16 mouse cellular contexts compared by ENCODE assay signal in the genomic region with DNA sequence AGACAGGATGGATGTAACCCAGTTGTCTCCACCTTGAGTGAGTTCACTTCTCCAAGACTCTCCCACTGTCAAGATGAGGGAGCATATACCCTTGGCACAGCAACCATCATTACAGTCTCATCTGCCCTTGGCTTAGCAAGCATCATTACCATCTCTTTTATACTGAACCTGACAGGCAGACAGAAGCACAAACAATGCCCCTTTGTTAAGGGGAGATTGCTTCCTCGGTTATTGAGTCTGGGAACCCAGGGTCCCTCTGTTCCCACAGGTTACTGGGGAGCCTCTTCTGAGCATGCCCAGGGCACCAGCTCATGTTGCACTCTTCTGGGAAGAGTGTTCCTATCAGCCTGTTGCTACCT.
DNase-seq lines count a peak whose midpoint lies in the region; ATAC-seq and TF ChIP-seq lines count a peak whose summit lies in the region.
"Had no signal": no experiment of that assay in that cellular context is flagged by ENCODE, and none has a peak within 500 bp of the region (broad histone marks: within the 10 kb centered on the region; RNA-seq: fewer than 3 reads in every experiment).

No protein-coding gene starts in this region.

- no peak for TF ChIP-seq CTCF in gastrocnemius, adult 2 months (IDR thresholded peaks at IDR 0.05)
- TF ChIP-seq CTCF in forebrain, postnatal 0 days (IDR thresholded peaks at IDR 0.05; ENCODE audit: low read depth) = no peak
- TF ChIP-seq CTCF in stomach, postnatal 0 days (IDR thresholded peaks at IDR 0.05; ENCODE audit: low read depth) = no peak

- no peak overlapping the region for H3K4me2 ChIP-seq in forebrain, postnatal 0 days (ENCODE audit: low read depth)
- H3K4me2 ChIP-seq in midbrain, embryonic 13.5 days (replicated peaks) = no peak overlapping the region
- no peak overlapping the region for H3K4me2 ChIP-seq in stomach, postnatal 0 days (replicated peaks; ENCODE audit: low read depth)

- TF ChIP-seq EP300 in stomach, postnatal 0 days (optimal IDR thresholded peaks at IDR 0.05) = no peak

- no peaks in the 10 kb centered on the region for H3K9me3 ChIP-seq in forebrain, postnatal 0 days (ENCODE audit: low read length)
- H3K9me3 ChIP-seq in midbrain, embryonic 13.5 days = no peaks in the 10 kb centered on the region
- H3K9me3 ChIP-seq in stomach, postnatal 0 days (ENCODE audit: control insufficient read depth, low read length) = no peaks in the 10 kb centered on the region
- H3K9me3 ChIP-seq: G1E had no signal

- peaks cover 9% of the 10 kb centered on the region for H3K4me1 ChIP-seq in forebrain, postnatal 0 days (ENCODE audit: insufficient read depth)
- peaks cover 72% of the 10 kb centered on the region for H3K4me1 ChIP-seq in midbrain, embryonic 13.5 days (replicated peaks)
- no peaks in the 10 kb centered on the region for H3K4me1 ChIP-seq in stomach, postnatal 0 days (replicated peaks; ENCODE audit: control insufficient read depth, insufficient read depth)

- intact Hi-C loops in gastrocnemius, adult 2 months (cut with DNase I) = no loop called here
- intact Hi-C loops in left cerebral cortex, postnatal 4 days (cut with DNase I) = no loop called here

- no peaks in the 10 kb centered on the region for H3K27me3 ChIP-seq in forebrain, postnatal 0 days (ENCODE audit: insufficient read depth, low read length)
- no peaks in the 10 kb centered on the region for H3K27me3 ChIP-seq in midbrain, embryonic 13.5 days
- H3K27me3 ChIP-seq in stomach, postnatal 0 days (ENCODE audit: control insufficient read depth, insufficient read depth, low read length) = no peaks in the 10 kb centered on the region

- DNase-seq in gastrocnemius, adult 2 months = no peak
- no peak for DNase-seq in gastrocnemius, postnatal 4 days (ENCODE audit: low spot score in 2 of 2)
- peak; percentile 72 for DNase-seq in Muller cell, postnatal 12 days (ENCODE audit: inconsistent ontology term)
- no peak for DNase-seq in forebrain, postnatal 0 days
- no peak for DNase-seq in stomach, postnatal 0 days (ENCODE audit: low spot score)
- DNase-seq in cerebellum, adult 11 months = no peak
- DNase-seq in left cerebral cortex, postnatal 4 days = no peak
- DNase-seq: cerebellum, adult 9-11 months; gastrocnemius, postnatal 10 days; heart, postnatal 14 days; kidney, adult 2 months; liver; lung, postnatal 10 days; thymus, adult 2 months had no signal

- ATAC-seq in forebrain, postnatal 0 days = no peak
- ATAC-seq in midbrain, embryonic 13.5 days = peak; percentile 38; the same call in 1 of the 2 replicates
- no peak for ATAC-seq in stomach, postnatal 0 days (ENCODE audit: low FRiP score, low TSS enrichment)

- 12% methylated on average over 1 of the region's 1 CpGs for WGBS in forebrain, postnatal 0 days
- WGBS in midbrain, embryonic 13.5 days = 9% methylated on average over 1 of the region's 1 CpGs
- 41% methylated on average over 1 of the region's 1 CpGs for WGBS in stomach, postnatal 0 days

- H3K4me3 ChIP-seq in gastrocnemius, adult 2 months = no peak overlapping the region
- H3K4me3 ChIP-seq in forebrain, postnatal 0 days (ENCODE audit: low read depth, low read length) = no peak overlapping the region
- no peak overlapping the region for H3K4me3 ChIP-seq in midbrain, embryonic 13.5 days (replicated peaks)
- H3K4me3 ChIP-seq in stomach, postnatal 0 days (ENCODE audit: low read depth, low read length) = no peak overlapping the region

- H3K36me3 ChIP-seq in forebrain, postnatal 0 days (ENCODE audit: insufficient read depth) = peaks cover 15% of the 10 kb centered on the region; the same call in 1 of the 2 replicates
- peaks cover 24% of the 10 kb centered on the region for H3K36me3 ChIP-seq in midbrain, embryonic 13.5 days
- H3K36me3 ChIP-seq in stomach, postnatal 0 days (ENCODE audit: control insufficient read depth, insufficient read depth, low read length) = no peaks in the 10 kb centered on the region
- H3K36me3 ChIP-seq: G1E had no signal

- no peak overlapping the region for H3K9ac ChIP-seq in forebrain, postnatal 0 days
- no peak overlapping the region for H3K9ac ChIP-seq in midbrain, embryonic 13.5 days (replicated peaks)
- no peak overlapping the region for H3K9ac ChIP-seq in stomach, postnatal 0 days (ENCODE audit: low read length)

- H3K27ac ChIP-seq in gastrocnemius, adult 2 months = peak overlapping the region; percentile 20; the same call in 1 of the 2 replicates
- H3K27ac ChIP-seq in forebrain, postnatal 0 days (ENCODE audit: low read depth, low read length) = peak overlapping the region; percentile 9; the same call in 1 of the 2 replicates
- peak overlapping the region; percentile 77 for H3K27ac ChIP-seq in midbrain, embryonic 13.5 days
- H3K27ac ChIP-seq in stomach, postnatal 0 days (replicated peaks) = no peak overlapping the region
